8 mouse cellular contexts compared by ENCODE assay signal in the genomic region with DNA sequence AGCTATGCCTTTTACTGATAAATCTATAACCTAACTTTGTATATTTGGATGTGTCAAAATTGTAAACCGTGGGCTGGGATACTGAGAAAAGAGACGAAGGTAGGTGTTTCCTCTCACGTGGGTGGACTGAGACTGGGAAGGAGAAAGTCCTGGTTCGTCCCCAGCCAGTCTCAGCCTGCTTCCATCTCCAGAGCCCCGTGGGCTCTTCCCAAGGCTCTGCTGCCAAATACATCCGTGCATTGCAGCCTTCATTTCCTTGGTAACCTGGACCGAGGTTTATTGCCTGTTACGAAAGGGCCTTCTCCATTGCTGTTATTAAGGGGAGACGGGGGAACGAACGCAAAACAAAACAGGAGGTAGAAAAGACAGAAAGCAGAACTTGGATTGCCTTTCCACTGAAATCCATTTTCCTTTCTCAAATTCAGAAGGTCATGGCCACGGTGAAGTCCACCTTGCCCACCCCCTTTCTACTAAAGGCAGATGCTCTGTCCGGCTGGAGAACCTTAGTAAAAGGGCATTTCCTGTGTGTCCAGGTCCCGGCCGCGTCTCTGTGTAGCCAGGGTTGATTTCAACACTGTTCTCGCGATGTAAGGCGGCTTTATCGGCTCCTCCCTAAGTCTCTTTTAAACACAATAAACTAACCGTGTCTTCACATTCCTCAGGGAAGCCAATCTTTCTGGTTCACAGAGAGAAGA.
DNase-seq lines count a peak whose midpoint lies in the region; ATAC-seq and TF ChIP-seq lines count a peak whose summit lies in the region.

No protein-coding gene starts in this region.

- WGBS in embryonic facial prominence, embryonic 12.5 days = 69% methylated on average over 21 of the region's 21 CpGs
- 74% methylated on average over 21 of the region's 21 CpGs for WGBS in embryonic facial prominence, embryonic 10.5 days
- WGBS in heart, embryonic 16.5 days = 50% methylated on average over 21 of the region's 21 CpGs
- 45% methylated on average over 21 of the region's 21 CpGs for WGBS in limb, embryonic 15.5 days

- no peak overlapping the region for H3K9ac ChIP-seq in embryonic facial prominence, embryonic 12.5 days
- peak overlapping the region; percentile 50 for H3K9ac ChIP-seq in heart, embryonic 16.5 days (ENCODE audit: low read length)
- no peak overlapping the region for H3K9ac ChIP-seq in limb, embryonic 15.5 days

- H3K4me2 ChIP-seq in embryonic facial prominence, embryonic 12.5 days (replicated peaks) = 0 out of 2 replicates have a peak overlapping the region, but pooled peaks have one; percentile 11
- peak overlapping the region; percentile 58 for H3K4me2 ChIP-seq in heart, embryonic 16.5 days (ENCODE audit: low read depth, low read length)
- H3K4me2 ChIP-seq in limb, embryonic 15.5 days = peak overlapping the region; percentile 24; the same call in 1 of the 2 replicates
- H3K4me2 ChIP-seq in myocyte (ENCODE audit: low read depth) = peak overlapping the region; percentile 75

- no peak overlapping the region for H3ac ChIP-seq in myocyte (ENCODE audit: control insufficient read depth, insufficient read length)

- H3K79me2 ChIP-seq in myocyte (ENCODE audit: control insufficient read depth, insufficient read depth) = no peaks in the 10 kb centered on the region

- H3K27me3 ChIP-seq in embryonic facial prominence, embryonic 12.5 days = no peaks in the 10 kb centered on the region
- H3K27me3 ChIP-seq in embryonic facial prominence, embryonic 10.5 days (replicated peaks; ENCODE audit: low read depth, poor library complexity, severe bottlenecking) = no peaks in the 10 kb centered on the region
- H3K27me3 ChIP-seq in heart, embryonic 16.5 days (ENCODE audit: control insufficient read depth, insufficient read depth, low read length) = no peaks in the 10 kb centered on the region
- H3K27me3 ChIP-seq in limb, embryonic 15.5 days = 0 out of 2 replicates have a peak, but pooled peaks cover 2% of the 10 kb centered on the region
- no peaks in the 10 kb centered on the region for H3K27me3 ChIP-seq in myocyte (ENCODE audit: control insufficient read depth, insufficient read depth, insufficient read length)

- H3K36me3 ChIP-seq in embryonic facial prominence, embryonic 12.5 days = no peaks in the 10 kb centered on the region
- no peaks in the 10 kb centered on the region for H3K36me3 ChIP-seq in embryonic facial prominence, embryonic 10.5 days (replicated peaks)
- H3K36me3 ChIP-seq in heart, embryonic 16.5 days (ENCODE audit: control insufficient read depth, insufficient read depth) = no peaks in the 10 kb centered on the region
- H3K36me3 ChIP-seq in limb, embryonic 15.5 days = no peaks in the 10 kb centered on the region
- H3K36me3 ChIP-seq in myocyte (ENCODE audit: control insufficient read depth, insufficient read depth) = no peaks in the 10 kb centered on the region

- H3K9me3 ChIP-seq in embryonic facial prominence, embryonic 12.5 days = no peaks in the 10 kb centered on the region
- no peaks in the 10 kb centered on the region for H3K9me3 ChIP-seq in embryonic facial prominence, embryonic 10.5 days
- no peaks in the 10 kb centered on the region for H3K9me3 ChIP-seq in heart, embryonic 16.5 days (replicated peaks; ENCODE audit: control insufficient read depth, low read length)
- no peaks in the 10 kb centered on the region for H3K9me3 ChIP-seq in limb, embryonic 15.5 days

- no peak overlapping the region for H3K27ac ChIP-seq in embryonic facial prominence, embryonic 12.5 days
- H3K27ac ChIP-seq in embryonic facial prominence, embryonic 10.5 days (replicated peaks) = no peak overlapping the region
- H3K27ac ChIP-seq in heart, embryonic 16.5 days (ENCODE audit: low read length) = peak overlapping the region; percentile 31
- no peak overlapping the region for H3K27ac ChIP-seq in limb, embryonic 15.5 days

- H3K4me3 ChIP-seq in embryonic facial prominence, embryonic 12.5 days = no peak overlapping the region
- no peak overlapping the region for H3K4me3 ChIP-seq in embryonic facial prominence, embryonic 10.5 days
- peak overlapping the region; percentile 44 for H3K4me3 ChIP-seq in heart, embryonic 16.5 days (ENCODE audit: low read length)
- H3K4me3 ChIP-seq in limb, embryonic 15.5 days = peak overlapping the region; percentile 14; the same call in 1 of the 2 replicates
- peak overlapping the region; percentile 8 for H3K4me3 ChIP-seq in myocyte

- peak; percentile 32 for TF ChIP-seq POLR2A in myocyte (IDR thresholded peaks at IDR 0.05; ENCODE audit: insufficient read length, low read depth)

- no peak for DNase-seq in embryonic facial prominence, embryonic 10.5 days (ENCODE audit: low spot score)
- peak; percentile 5 for DNase-seq in adrenal gland, postnatal 25 days
- DNase-seq in right cerebral cortex, postnatal 25 days = no peak

- ATAC-seq in embryonic facial prominence, embryonic 12.5 days (ENCODE audit: insufficient number of reproducible peaks, insufficient read depth, low FRiP score, low TSS enrichment) = no peak
- ATAC-seq in heart, embryonic 16.5 days (replicated peaks; ENCODE audit: extremely low read depth, insufficient read depth, low FRiP score) = no peak
- no peak for ATAC-seq in limb, embryonic 15.5 days (ENCODE audit: insufficient number of reproducible peaks, low FRiP score, low TSS enrichment, low read depth)
- ATAC-seq in inflammation-experienced regulatory T-cells, adult 6 months = no peak

- no peaks in the 10 kb centered on the region for H3K4me1 ChIP-seq in embryonic facial prominence, embryonic 12.5 days
- no peaks in the 10 kb centered on the region for H3K4me1 ChIP-seq in embryonic facial prominence, embryonic 10.5 days
- H3K4me1 ChIP-seq in heart, embryonic 16.5 days (ENCODE audit: control insufficient read depth, insufficient read depth, low read length) = peaks cover 2% of the 10 kb centered on the region; the same call in 1 of the 2 replicates
- H3K4me1 ChIP-seq in limb, embryonic 15.5 days = no peaks in the 10 kb centered on the region

TF ChIP-seq in myocyte, 11 proteins besides CTCF, POLR2A, EP300 and RAD21:
- TF ChIP-seq CEBPB (IDR thresholded peaks at IDR 0.05; ENCODE audit: insufficient read depth, poor library complexity, severe bottlenecking) (0 out of 2 replicates have a peak, but pooled peaks have one; percentile 28), TCF3 (IDR thresholded peaks at IDR 0.05; ENCODE audit: insufficient read length, low read depth) (no peak), USF1 (IDR thresholded peaks at IDR 0.05; ENCODE audit: low read depth) (no peak), E2F4 (IDR thresholded peaks at IDR 0.05; ENCODE audit: insufficient read depth) (no peak), MYOG (IDR thresholded peaks at IDR 0.05; ENCODE audit: control insufficient read depth in 1 of 3, insufficient read depth in 1 of 3, insufficient read length in 2 of 3, low read depth in 2 of 3) (no peak), POLR2AphosphoS2 (IDR thresholded peaks at IDR 0.05; ENCODE audit: insufficient read length, low read depth) (no peak)

Comparison
In these comparisons a context has a peak if more than half of its experiments do, and no peak if none do; other contexts are left out.
1. H3K4me2 ChIP-seq: peak in every context shown above with its lines; median percentile 75 in myocyte; 58 in heart, embryonic 16.5 days; 24 in limb, embryonic 15.5 days; 11 in embryonic facial prominence, embryonic 12.5 days.
2. H3K4me3 ChIP-seq: peak in heart, embryonic 16.5 days (single experiment), limb, embryonic 15.5 days (single experiment) and myocyte (single experiment); none in embryonic facial prominence, embryonic 12.5 days (single experiment) and embryonic facial prominence, embryonic 10.5 days (single experiment).